ENCODE assay signal across 14 mouse cellular contexts in genomic region chr1:157081999-157082398, GRCm38 (mm10). TPM values are rescaled to one million over a fixed set of nuclear protein-coding genes. Genes with fewer than 3 reads are reported as not detected.
DNase-seq lines count a peak whose midpoint lies in the region; TF ChIP-seq lines count a peak whose summit lies in the region.
"Had no signal": no experiment of that assay in that cellular context is flagged by ENCODE, and none has a peak within 500 bp of the region (broad histone marks: within the 10 kb centered on the region; RNA-seq: fewer than 3 reads in every experiment).

No protein-coding gene starts in this region.

- no peak overlapping the region for H3K4me3 ChIP-seq in left cerebral cortex, adult 2 months
- H3K4me3 ChIP-seq: forebrain, embryonic 12.5 days; heart, embryonic 13.5 days; kidney, embryonic 15.5 days; limb, embryonic 10.5 days had no signal

- TF ChIP-seq CTCF in left cerebral cortex, adult 2 months (IDR thresholded peaks at IDR 0.05): peak; percentile 46

- intact Hi-C loops in left cerebral cortex, adult 2 months (cut with DNase I): loop anchor here (10.0 kb wide), 1 partner anchor 373 kb away; the partner anchor contains the start of gene Cryzl2
- intact Hi-C loops in left cerebral cortex, postnatal 36 days (cut with DNase I): no loop called here

- DNase-seq in left cerebral cortex, adult 2 months (ENCODE audit: extremely low spot score in 1 of 2, low spot score in 2 of 2): no peak
- no peak for DNase-seq in left cerebral cortex, postnatal 36 days (ENCODE audit: low spot score in 2 of 2)
- peak; percentile 50 to 60 for DNase-seq in B cell, adult 2 months
- DNase-seq in ES-CJ7 (ENCODE audit: low read depth, low spot score): peak; percentile 78
- DNase-seq in induced T-regulatory cell, adult 2 months (ENCODE audit: low read depth): peak; percentile 48
- no peak for DNase-seq in urinary bladder, adult 2 months (ENCODE audit: low spot score)
- no peak for DNase-seq in left cerebral cortex, adult 18-20 months (ENCODE audit: low spot score in 2 of 2)

- no peak overlapping the region for H3K27ac ChIP-seq in left cerebral cortex, adult 2 months
- H3K27ac ChIP-seq: forebrain, embryonic 12.5 days; heart, embryonic 13.5 days; kidney, embryonic 15.5 days; limb, embryonic 10.5 days had no signal

RNA-seq across cellular contexts. Expression of gene Tex35, which starts 26.5 kb away (rescaled TPM):
- not detected for total RNA-seq in left cerebral cortex, adult 2 months (2021)
- not detected for total RNA-seq in left cerebral cortex, postnatal 36 days (2021)
- not detected in 2 replicates for polyA plus RNA-seq in urinary bladder, adult 2 months (2012; rRNA removed)
- total RNA-seq in left cerebral cortex, adult 18-20 months (2021): not detected
- total RNA-seq: adrenal gland, adult 18-20 months; megakaryocyte, adult 5-6 weeks had no signal
- polyA plus RNA-seq: forebrain, embryonic 12.5 days; heart, embryonic 13.5 days; kidney, embryonic 15.5 days; limb, embryonic 10.5 days; neural tube, embryonic 14.5 days had no signal

Comparison
In these comparisons a context has a peak if more than half of its experiments do, and no peak if none do; other contexts are left out.
1. DNase-seq: peak in B cell, adult 2 months (2 of 2), ES-CJ7 (single experiment) and induced T-regulatory cell, adult 2 months (single experiment); none in left cerebral cortex, adult 2 months (0 of 2), left cerebral cortex, postnatal 36 days (0 of 2), urinary bladder, adult 2 months (single experiment) and left cerebral cortex, adult 18-20 months (0 of 2).